Mouse (Mus musculus) 3T3-L1 (cell line): ENCODE measurements at regions not wholly inside any gene's neighbourhood (a gene's known extent, or its start where the extent isn't known, plus 50 kb on each side); places are given as distances from the start of the nearest gene placed in this dataset.

Source experiments
- DNase-seq: peaks from one replicate; pipeline ENCODE4 v3.0.0-alpha.2; 2015; ENCODE audit warnings: low read depth, low spot score

- DNase-seq = no peak
Observed at GRCm38 (mm10) chr12:107095409-107095808, 393.0 kb upstream of the 3110018I06Rik start.

- DNase-seq = no peak
Observed at GRCm38 (mm10) chr12:107104570-107104969, 383.9 kb upstream of the 3110018I06Rik start.

- DNase-seq = no peak
Observed at GRCm38 (mm10) chr12:107105017-107105416, 383.4 kb upstream of the 3110018I06Rik start.

- DNase-seq = no peak
Observed at GRCm38 (mm10) chr12:107111908-107112770, 376.3 kb upstream of the 3110018I06Rik start.

GRCm38 (mm10) chr12:107118364-107118763, 370.1 kb upstream of the 3110018I06Rik start:
- DNase-seq = no peak

- DNase-seq = no peak
Observed at GRCm38 (mm10) chr12:107119076-107119475, 369.4 kb upstream of the 3110018I06Rik start.

GRCm38 (mm10) chr12:107120486-107121186, 367.8 kb upstream of the 3110018I06Rik start:
- no peak for DNase-seq

GRCm38 (mm10) chr12:107121990-107122389, 366.4 kb upstream of the 3110018I06Rik start:
- DNase-seq = no peak

- no peak for DNase-seq
Observed at GRCm38 (mm10) chr12:107123661-107124060, 364.8 kb upstream of the 3110018I06Rik start.

- DNase-seq = no peak
Observed at GRCm38 (mm10) chr12:107124263-107124885, 364.1 kb upstream of the 3110018I06Rik start.

- DNase-seq = no peak
Observed at GRCm38 (mm10) chr12:107125201-107125600, 363.2 kb upstream of the 3110018I06Rik start.

GRCm38 (mm10) chr12:107126056-107126455, 362.4 kb upstream of the 3110018I06Rik start:
- DNase-seq = no peak

GRCm38 (mm10) chr12:107127591-107127990, 360.8 kb upstream of the 3110018I06Rik start:
- no peak for DNase-seq

- DNase-seq = no peak
Observed at GRCm38 (mm10) chr12:107129232-107129631, 359.2 kb upstream of the 3110018I06Rik start.

GRCm38 (mm10) chr12:107131351-107131750, 357.1 kb upstream of the 3110018I06Rik start:
- no peak for DNase-seq

GRCm38 (mm10) chr12:107131841-107132240, 356.6 kb upstream of the 3110018I06Rik start:
- DNase-seq = no peak

GRCm38 (mm10) chr12:107132501-107132900, 355.9 kb upstream of the 3110018I06Rik start:
- DNase-seq = no peak

GRCm38 (mm10) chr12:107134353-107134752, 354.1 kb upstream of the 3110018I06Rik start:
- DNase-seq = no peak

GRCm38 (mm10) chr12:107138677-107139400, 349.6 kb upstream of the 3110018I06Rik start:
- no peak for DNase-seq

- no peak for DNase-seq
Observed at GRCm38 (mm10) chr12:107140957-107141595, 347.4 kb upstream of the 3110018I06Rik start.

GRCm38 (mm10) chr12:107142226-107142625, 346.2 kb upstream of the 3110018I06Rik start:
- DNase-seq = no peak
